Mouse (Mus musculus) heart, embryonic 15.5 days (tissue): Measurements from ENCODE around the gene Med12l. TPM values are rescaled to one million over a fixed set of nuclear protein-coding genes. Genes with fewer than 3 reads are reported as not detected.
A peak's percentile ranks its signal among the peaks of the same experiment; 100 is the strongest.

ENCODE experiments used
- ATAC-seq: fragments of 200-750 bp; cut with Nextera tagmentation; replicated peaks from 2 replicates; pipeline ENCODE4 v1.8.0; 2017; ENCODE audit warnings: low read depth, moderate TSS enrichment; ENCODE audit not compliant: insufficient number of reproducible peaks, insufficient read depth, low FRiP score
- H3K27ac ChIP-seq: fragments of 300-500 bp; sonication (generic); 2 replicates; pipeline ENCODE4 v1.5.1; 2015; ENCODE audit warnings: mild to moderate bottlenecking, inconsistent platforms
- H3K27me3 ChIP-seq: fragments of 300-500 bp; sonication (generic); 2 replicates; pipeline ENCODE4 v1.6.1; 2015; ENCODE audit warnings: inconsistent platforms
- H3K36me3 ChIP-seq: fragments of 300-500 bp; sonication (generic); 2 replicates; pipeline ENCODE4 v1.6.1; 2015; ENCODE audit warnings: mild to moderate bottlenecking, inconsistent platforms
- H3K4me1 ChIP-seq: fragments of 300-500 bp; sonication (generic); replicated peaks from 2 replicates; pipeline ENCODE4 v1.6.1; 2015; ENCODE audit warnings: inconsistent platforms
- H3K4me2 ChIP-seq: fragments of 300-500 bp; sonication (generic); 2 replicates; pipeline ENCODE4 v1.6.1; 2015; ENCODE audit warnings: inconsistent platforms, mild to moderate bottlenecking, moderate library complexity
- H3K4me3 ChIP-seq: fragments of 300-500 bp; sonication (generic); 2 replicates; pipeline ENCODE4 v1.5.1; 2015; ENCODE audit warnings: mild to moderate bottlenecking, inconsistent platforms
- H3K9ac ChIP-seq: fragments of 300-500 bp; sonication (generic); 2 replicates; pipeline ENCODE4 v1.6.1; 2015; ENCODE audit warnings: mild to moderate bottlenecking, inconsistent platforms
- H3K9me3 ChIP-seq: fragments of 300-500 bp; sonication (generic); replicated peaks from 2 replicates; pipeline ENCODE4 v1.6.1; 2016; ENCODE audit warnings: inconsistent platforms
- WGBS: fragments of 180-500 bp; shearing (Covaris S2); methylation state at CpG from one replicate; pipeline ENCODE4 v1.1.7; 2015; ENCODE audit warnings: mixed read lengths; 5-methylcytosine and 5-hydroxymethylcytosine counted together
- polyA plus RNA-seq: library from polyadenylated mRNA; unstranded; fragments of >200 nt; fragmentation: Nextera tagmentation; extraction: Ambion mirVana; gene quantifications from 2 replicates; pipeline ENCODE4 v1.2.1, GENCODE M21; 2015

The Med12l gene
- polyA plus RNA-seq, 1 experiment from 2014 or later: 2.8 TPM

GRCm38 (mm10) chr3:59197329-59197948 is 191.8 kb downstream of the Med12l start:
- no peak for ATAC-seq
- no peak overlapping the region for H3K4me2 ChIP-seq
- H3K9ac ChIP-seq: no peak overlapping the region
- no peak overlapping the region for H3K27ac ChIP-seq
- no peaks in the 10 kb centered on the region for H3K9me3 ChIP-seq
- WGBS: 67% methylated on average over 4 of the region's 4 CpGs
- H3K4me1 ChIP-seq: no peaks in the 10 kb centered on the region
- H3K36me3 ChIP-seq: no peaks in the 10 kb centered on the region
- H3K27me3 ChIP-seq: no peaks in the 10 kb centered on the region
- H3K4me3 ChIP-seq: no peak overlapping the region

- Histone ChIP-seq H3K4me2 (no peak overlapping the region), H3K27ac (peak overlapping the region; percentile 57), H3K36me3 (no peaks in the 10 kb centered on the region), H3K9ac (no peak overlapping the region), H3K27me3 (no peaks in the 10 kb centered on the region), H3K4me1 (peaks cover 24% of the 10 kb centered on the region), H3K9me3 (no peaks in the 10 kb centered on the region), H3K4me3 (no peak overlapping the region)
- ATAC-seq: no peak; the same call in 1 of the 2 replicates
- WGBS: 38% methylated on average over 8 of the region's 8 CpGs
These were observed 198.3 kb downstream of the Med12l start for GRCm38 (mm10) chr3:59203802-59204520.

- Histone ChIP-seq H3K9me3 (no peaks in the 10 kb centered on the region), H3K4me1 (peaks cover 24% of the 10 kb centered on the region), H3K36me3 (no peaks in the 10 kb centered on the region), H3K27me3 (no peaks in the 10 kb centered on the region), H3K9ac (no peak overlapping the region; the same call in 1 of the 2 replicates), H3K4me2 (peak overlapping the region; percentile 39), H3K4me3 (0 out of 2 replicates have a peak overlapping the region, but pooled peaks have one; percentile 3), H3K27ac (peak overlapping the region; percentile 57)
- peak; percentile 51 for ATAC-seq
- 28% methylated on average over 11 of the region's 11 CpGs for WGBS
These were observed 199.3 kb downstream of the Med12l start for GRCm38 (mm10) chr3:59204719-59205503.

GRCm38 (mm10) chr3:59205941-59206340 is 200.3 kb downstream of the Med12l start:
- no peak for ATAC-seq
- 69% methylated on average over 4 of the region's 4 CpGs for WGBS
- Histone ChIP-seq H3K4me1 (peaks cover 24% of the 10 kb centered on the region), H3K4me2 (no peak overlapping the region), H3K27me3 (no peaks in the 10 kb centered on the region), H3K9ac (no peak overlapping the region), H3K36me3 (no peaks in the 10 kb centered on the region), H3K9me3 (no peaks in the 10 kb centered on the region), H3K27ac (peak overlapping the region; percentile 57), H3K4me3 (no peak overlapping the region)

GRCm38 (mm10) chr3:59208650-59209548 is 203.3 kb downstream of the Med12l start:
- WGBS: 66% methylated on average over 4 of the region's 4 CpGs
- H3K9ac ChIP-seq: no peak overlapping the region
- no peaks in the 10 kb centered on the region for H3K9me3 ChIP-seq
- no peaks in the 10 kb centered on the region for H3K27me3 ChIP-seq
- H3K4me2 ChIP-seq: no peak overlapping the region
- no peak overlapping the region for H3K4me3 ChIP-seq
- H3K36me3 ChIP-seq: no peaks in the 10 kb centered on the region
- ATAC-seq: no peak
- no peak overlapping the region for H3K27ac ChIP-seq
- H3K4me1 ChIP-seq: peaks cover 22% of the 10 kb centered on the region

- no peak overlapping the region for H3K4me2 ChIP-seq
- no peaks in the 10 kb centered on the region for H3K9me3 ChIP-seq
- H3K4me3 ChIP-seq: no peak overlapping the region
- whole genome bisulfite sequencing: 64% methylated on average over 8 of the region's 8 CpGs
- ATAC-seq: no peak
- H3K4me1 ChIP-seq: peaks cover 10% of the 10 kb centered on the region
- H3K36me3 ChIP-seq: no peaks in the 10 kb centered on the region
- no peaks in the 10 kb centered on the region for H3K27me3 ChIP-seq
- no peak overlapping the region for H3K27ac ChIP-seq
- no peak overlapping the region for H3K9ac ChIP-seq
These were observed 204.5 kb downstream of the Med12l start for GRCm38 (mm10) chr3:59210089-59210488.

- Histone ChIP-seq H3K36me3 (no peaks in the 10 kb centered on the region), H3K27ac (no peak within 1 kb of the TSS), H3K9ac (no peak within 1 kb of the TSS), H3K4me1 (peaks cover 4% of the 10 kb centered on the region), H3K4me3 (no peak within 1 kb of the TSS), H3K4me2 (no peak within 1 kb of the TSS), H3K9me3 (no peaks in the 10 kb centered on the region), H3K27me3 (no peaks in the 10 kb centered on the region)
- no peak for ATAC-seq
- 84% methylated on average over 6 of the region's 6 CpGs for WGBS
These were observed 205.1 kb downstream of the Med12l start, which contains the start of gene P2ry13 for GRCm38 (mm10) chr3:59210727-59211126. Gene P2ry13 (minus strand): TSS chr3:59210882.

- Histone ChIP-seq H3K9me3 (no peaks in the 10 kb centered on the region), H3K4me1 (peaks cover 3% of the 10 kb centered on the region; the same call in 1 of the 2 replicates), H3K27me3 (no peaks in the 10 kb centered on the region), H3K9ac (no peak overlapping the region), H3K4me3 (no peak overlapping the region), H3K27ac (no peak overlapping the region), H3K36me3 (no peaks in the 10 kb centered on the region), H3K4me2 (no peak overlapping the region)
- no peak for ATAC-seq
- 78% methylated on average over 8 of the region's 8 CpGs for WGBS
These were observed 206.2 kb downstream of the Med12l start for GRCm38 (mm10) chr3:59211784-59212183.

GRCm38 (mm10) chr3:59212404-59212803 is 206.8 kb downstream of the Med12l start:
- no peak for ATAC-seq
- no peaks in the 10 kb centered on the region for H3K36me3 ChIP-seq
- no peak overlapping the region for H3K9ac ChIP-seq
- H3K27ac ChIP-seq: no peak overlapping the region
- H3K9me3 ChIP-seq: no peaks in the 10 kb centered on the region
- no peak overlapping the region for H3K4me3 ChIP-seq
- no peaks in the 10 kb centered on the region for H3K27me3 ChIP-seq
- H3K4me2 ChIP-seq: no peak overlapping the region
- peaks cover 3% of the 10 kb centered on the region; the same call in 1 of the 2 replicates for H3K4me1 ChIP-seq

- H3K4me1 ChIP-seq: no peaks in the 10 kb centered on the region
- H3K27me3 ChIP-seq: no peaks in the 10 kb centered on the region
- no peak overlapping the region for H3K4me3 ChIP-seq
- no peak overlapping the region for H3K9ac ChIP-seq
- H3K4me2 ChIP-seq: no peak overlapping the region
- no peaks in the 10 kb centered on the region for H3K36me3 ChIP-seq
- ATAC-seq: no peak
- 84% methylated on average over 10 of the region's 10 CpGs for WGBS
- no peaks in the 10 kb centered on the region for H3K9me3 ChIP-seq
- H3K27ac ChIP-seq: no peak overlapping the region
These were observed 211.6 kb downstream of the Med12l start for GRCm38 (mm10) chr3:59217211-59217610.
